Mouse (Mus musculus): ENCODE data around the gene Eme1. TPM values are rescaled to one million over a fixed set of nuclear protein-coding genes. Genes with fewer than 3 reads are reported as not detected.

The Eme1 gene
- total RNA-seq, 4 experiments from 2014 or later, result not detected

GRCm38 (mm10) chr11:94598437-94599120 is 55.2 kb downstream of the Eme1 start:
- DNase-seq (ENCODE audit: low spot score in 2 of 2), result no peak

- peak in 1 of 2 experiments; percentile 12 for DNase-seq (ENCODE audit: low spot score in 2 of 2)
These were observed 56.4 kb downstream of the Eme1 start for GRCm38 (mm10) chr11:94597319-94597718.

GRCm38 (mm10) chr11:94596311-94596852 is 57.4 kb downstream of the Eme1 start:
- no peak for DNase-seq (ENCODE audit: low spot score in 2 of 2)

Other genes starting within 250 kb of the Eme1 start
- 1 to 10 TPM in 2 of 4 experiments, under 1 TPM in 2; 0.63 to 1.3 (median 0.86) TPM for gene Cacna1g, start 179.8 kb downstream of the Eme1 start, total RNA-seq (2022)
- not detected for gene Spata20, start 167.8 kb downstream of the Eme1 start, total RNA-seq (2022)
- gene Epn3, start 154.0 kb downstream of the Eme1 start, total RNA-seq (2022), result under 1 TPM in 1 of 4 experiments, not detected in 3; 0.11 TPM
- not detected for gene Mycbpap, start 132.2 kb downstream of the Eme1 start, total RNA-seq (2022)
- 1 to 10 TPM; 4.0 to 5.1 (median 4.4) TPM for gene Rsad1, start 104.7 kb downstream of the Eme1 start, total RNA-seq (2022)
- gene Chad, start 88.9 kb downstream of the Eme1 start, total RNA-seq (2022), result 10 to 100 TPM in 2 of 4 experiments, 1 to 10 TPM in 2; 3.0 to 32.8 (median 13.1) TPM
- 1 to 10 TPM; 1.2 to 2.6 (median 1.9) TPM for gene Acsf2, start 52.1 kb downstream of the Eme1 start, total RNA-seq (2022)
- 10 to 100 TPM; 35.1 to 44.4 (median 36.4) TPM for gene Lrrc59, start 24.2 kb downstream of the Eme1 start, total RNA-seq (2022)
- 10 to 100 TPM; 43.5 to 48.0 (median 45.8) TPM for gene Mrpl27, start 197 bp downstream of the Eme1 start, total RNA-seq (2022)
- 1 to 10 TPM; 2.3 to 4.3 (median 3.7) TPM for gene Xylt2, start 23.6 kb upstream of the Eme1 start, total RNA-seq (2022)
- gene Gm11541, start 50.5 kb upstream of the Eme1 start, total RNA-seq (2022), result not detected
- gene Cdc34b, start 87.8 kb upstream of the Eme1 start, total RNA-seq (2022), result 1 to 10 TPM in 3 of 4 experiments, under 1 TPM in 1; 0.63 to 1.6 (median 1.1) TPM
- not detected for gene Tmem92, start 128.7 kb upstream of the Eme1 start, total RNA-seq (2022)

Measured in gastrocnemius, adult 8-10 months (tissue).